Mouse (Mus musculus): ENCODE results near the gene Gm39566. TPM values are rescaled to one million over a fixed set of nuclear protein-coding genes. Genes with fewer than 3 reads are reported as not detected.

The Gm39566 gene
- polyA plus RNA-seq, 1 experiment from 2014 or later, result not detected

GRCm38 (mm10) chr11:69828832-69829231 lies 13.7 kb upstream of the Gm39566 start:
- no peak overlapping the region for H3K27ac ChIP-seq
- WGBS, result 63% methylated on average over 5 of the region's 5 CpGs
- no peaks in the 10 kb centered on the region for H3K27me3 ChIP-seq (replicated peaks)
- peaks cover 31% of the 10 kb centered on the region for H3K36me3 ChIP-seq (replicated peaks)
- no peak for ATAC-seq (replicated peaks)
- no peak overlapping the region for H3K9ac ChIP-seq
- H3K9me3 ChIP-seq, result no peaks in the 10 kb centered on the region
- H3K4me3 ChIP-seq, result no peak overlapping the region
- peaks cover 16% of the 10 kb centered on the region for H3K4me1 ChIP-seq
- H3K4me2 ChIP-seq, result no peak overlapping the region

DNA sequence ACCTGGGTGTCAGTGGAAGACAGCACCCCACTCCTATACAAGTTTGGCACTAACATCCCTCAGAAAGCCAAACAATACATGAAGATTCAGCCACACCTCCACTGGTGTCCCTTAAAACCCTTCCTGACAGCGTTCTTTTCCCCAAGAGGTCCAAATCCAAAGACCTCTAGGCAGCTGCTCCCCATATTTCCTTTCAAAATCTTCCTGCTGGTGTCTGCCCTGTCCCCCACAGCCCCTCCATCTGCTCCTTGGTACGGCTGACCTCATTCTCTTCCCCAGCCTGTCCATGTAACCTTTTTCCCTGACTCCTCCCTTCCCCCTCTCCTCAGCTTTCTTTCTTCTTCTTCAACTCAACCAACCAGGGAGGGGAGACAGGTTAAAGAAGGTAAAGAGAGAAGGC lies 8.4 kb upstream of the Gm39566 start:
- no peaks in the 10 kb centered on the region for H3K4me1 ChIP-seq
- no peaks in the 10 kb centered on the region for H3K9me3 ChIP-seq
- H3K36me3 ChIP-seq (replicated peaks), result peaks cover 28% of the 10 kb centered on the region
- no peak overlapping the region for H3K9ac ChIP-seq
- no peak for ATAC-seq (replicated peaks)
- 70% methylated on average over 2 of the region's 2 CpGs for WGBS
- no peaks in the 10 kb centered on the region for H3K27me3 ChIP-seq (replicated peaks)
- H3K27ac ChIP-seq, result no peak overlapping the region
- no peak overlapping the region for H3K4me2 ChIP-seq
- no peak overlapping the region for H3K4me3 ChIP-seq

GRCm38 (mm10) chr11:69822080-69822479 lies 7.0 kb upstream of the Gm39566 start, which contains the start of gene Spem1:
Spem1 (minus strand) TSS chr11:69822180.
- H3K27ac ChIP-seq, result no peak within 1 kb of the TSS
- peaks cover 15% of the 10 kb centered on the region; the same call in 1 of the 2 replicates for H3K36me3 ChIP-seq (replicated peaks)
- H3K9me3 ChIP-seq, result no peaks in the 10 kb centered on the region
- H3K4me3 ChIP-seq, result no peak within 1 kb of the TSS
- ATAC-seq (replicated peaks), result no peak
- H3K4me2 ChIP-seq, result no peak within 1 kb of the TSS
- H3K9ac ChIP-seq, result no peak within 1 kb of the TSS
- no peaks in the 10 kb centered on the region for H3K4me1 ChIP-seq
- no peaks in the 10 kb centered on the region for H3K27me3 ChIP-seq (replicated peaks)
- WGBS, result 91% methylated on average over 3 of the region's 3 CpGs

- Histone ChIP-seq H3K4me3 (no peak overlapping the region), H3K4me1 (no peaks in the 10 kb centered on the region)
- ATAC-seq (replicated peaks), result no peak
Observed at GRCm38 (mm10) chr11:69818871-69819270, 3.8 kb upstream of the Gm39566 start.

GRCm38 (mm10) chr11:69818365-69818764 lies 3.3 kb upstream of the Gm39566 start, which contains the start of gene Spem2:
Spem2 (minus strand) TSS chr11:69818465.
- no peak for ATAC-seq (replicated peaks)
- WGBS, result 86% methylated on average over 2 of the region's 2 CpGs
- H3K9me3 ChIP-seq, result no peaks in the 10 kb centered on the region
- no peaks in the 10 kb centered on the region for H3K27me3 ChIP-seq (replicated peaks)
- H3K4me2 ChIP-seq, result no peak within 1 kb of the TSS
- no peak within 1 kb of the TSS for H3K27ac ChIP-seq
- H3K9ac ChIP-seq, result no peak within 1 kb of the TSS
- H3K4me3 ChIP-seq, result no peak within 1 kb of the TSS
- no peaks in the 10 kb centered on the region for H3K4me1 ChIP-seq
- H3K36me3 ChIP-seq (replicated peaks), result no peaks in the 10 kb centered on the region

More at GRCm38 (mm10) chr11:69818871-69819270, 3.8 kb upstream of the Gm39566 start:
- H3K36me3 ChIP-seq (replicated peaks), result 0 out of 2 replicates have a peak, but pooled peaks cover under 1% of the 10 kb centered on the region
- H3K9ac ChIP-seq, result no peak overlapping the region
- H3K27ac ChIP-seq, result no peak overlapping the region
- H3K27me3 ChIP-seq (replicated peaks), result no peaks in the 10 kb centered on the region
- H3K9me3 ChIP-seq, result no peaks in the 10 kb centered on the region
- WGBS, result 88% methylated on average over 8 of the region's 8 CpGs
- H3K4me2 ChIP-seq, result no peak overlapping the region

DNA sequence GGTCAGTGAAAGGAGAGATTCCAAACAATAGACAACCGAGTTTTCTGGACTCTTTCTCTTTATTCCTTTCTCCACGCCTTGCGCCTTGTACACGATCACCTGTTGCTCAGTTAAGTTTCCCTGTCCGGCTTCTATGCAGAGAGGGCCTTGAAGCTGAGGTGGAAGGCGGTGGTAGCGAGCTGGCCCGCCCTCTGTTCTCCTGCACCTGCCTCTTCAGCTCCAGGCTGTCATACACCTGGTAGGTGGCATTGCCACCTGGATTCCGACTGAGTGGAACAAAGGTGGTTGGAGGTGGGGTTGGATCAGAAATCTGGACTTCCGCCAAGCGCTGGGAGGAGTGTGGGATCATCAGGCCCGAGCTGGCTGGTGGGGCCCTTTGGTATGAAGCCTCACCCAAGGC lies 1.4 kb upstream of the Gm39566 start:
- no peak for ATAC-seq (replicated peaks)

GRCm38 (mm10) chr11:69810280-69810679 lies 4.8 kb downstream of the Gm39566 start:
- Histone ChIP-seq H3K36me3 (replicated peaks) (no peaks in the 10 kb centered on the region), H3K9me3 (no peaks in the 10 kb centered on the region), H3K27ac (no peak overlapping the region), H3K4me3 (no peak overlapping the region), H3K9ac (no peak overlapping the region), H3K27me3 (replicated peaks) (peaks cover 14% of the 10 kb centered on the region), H3K4me2 (no peak overlapping the region), H3K4me1 (0 out of 2 replicates have a peak, but pooled peaks cover under 1% of the 10 kb centered on the region)
- ATAC-seq (replicated peaks), result no peak

More for the DNA sequence above, 1.4 kb upstream of the Gm39566 start:
- Histone ChIP-seq H3K27me3 (replicated peaks) (no peaks in the 10 kb centered on the region), H3K4me2 (no peak overlapping the region), H3K4me1 (no peaks in the 10 kb centered on the region), H3K4me3 (no peak overlapping the region), H3K36me3 (replicated peaks) (no peaks in the 10 kb centered on the region), H3K9ac (no peak overlapping the region), H3K27ac (no peak overlapping the region), H3K9me3 (no peaks in the 10 kb centered on the region)
- 89% methylated on average over 12 of the region's 12 CpGs for WGBS

DNA sequence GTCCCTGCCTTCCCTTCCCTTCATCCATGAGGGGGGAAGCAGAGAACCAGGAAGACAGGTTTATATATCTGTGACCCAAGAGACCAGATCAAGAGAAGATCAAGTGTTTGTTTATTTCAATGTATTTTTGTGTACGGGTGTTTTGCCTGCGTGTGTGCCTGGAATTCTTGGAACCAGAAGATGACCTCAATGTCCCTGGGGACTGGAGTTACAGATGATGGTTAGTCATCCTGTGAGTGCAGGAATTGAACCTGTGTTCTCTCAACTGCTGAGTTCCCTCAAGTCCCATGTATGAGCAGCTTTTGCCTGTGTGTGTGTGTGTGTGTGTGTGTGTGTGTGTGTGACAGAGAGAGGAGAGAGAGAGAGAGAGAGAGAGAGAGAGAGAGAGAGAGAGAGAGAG lies 7.5 kb downstream of the Gm39566 start:
- Histone ChIP-seq H3K27me3 (replicated peaks) (peaks cover 23% of the 10 kb centered on the region), H3K4me1 (peaks cover 27% of the 10 kb centered on the region), H3K4me2 (no peak overlapping the region), H3K36me3 (replicated peaks) (no peaks in the 10 kb centered on the region), H3K9ac (no peak overlapping the region), H3K4me3 (no peak overlapping the region), H3K27ac (no peak overlapping the region), H3K9me3 (no peaks in the 10 kb centered on the region)
- WGBS, result 84% methylated on average over 2 of the region's 2 CpGs
- no peak for ATAC-seq (replicated peaks)

- Histone ChIP-seq H3K27ac (no peak overlapping the region), H3K9me3 (no peaks in the 10 kb centered on the region), H3K4me2 (no peak overlapping the region), H3K36me3 (replicated peaks) (no peaks in the 10 kb centered on the region), H3K4me3 (no peak overlapping the region), H3K27me3 (replicated peaks) (peaks cover 23% of the 10 kb centered on the region), H3K4me1 (peaks cover 40% of the 10 kb centered on the region), H3K9ac (no peak overlapping the region)
- WGBS, result 83% methylated on average over 4 of the region's 4 CpGs
- no peak for ATAC-seq (replicated peaks)
Observed at GRCm38 (mm10) chr11:69806378-69806777, 8.7 kb downstream of the Gm39566 start.

DNA sequence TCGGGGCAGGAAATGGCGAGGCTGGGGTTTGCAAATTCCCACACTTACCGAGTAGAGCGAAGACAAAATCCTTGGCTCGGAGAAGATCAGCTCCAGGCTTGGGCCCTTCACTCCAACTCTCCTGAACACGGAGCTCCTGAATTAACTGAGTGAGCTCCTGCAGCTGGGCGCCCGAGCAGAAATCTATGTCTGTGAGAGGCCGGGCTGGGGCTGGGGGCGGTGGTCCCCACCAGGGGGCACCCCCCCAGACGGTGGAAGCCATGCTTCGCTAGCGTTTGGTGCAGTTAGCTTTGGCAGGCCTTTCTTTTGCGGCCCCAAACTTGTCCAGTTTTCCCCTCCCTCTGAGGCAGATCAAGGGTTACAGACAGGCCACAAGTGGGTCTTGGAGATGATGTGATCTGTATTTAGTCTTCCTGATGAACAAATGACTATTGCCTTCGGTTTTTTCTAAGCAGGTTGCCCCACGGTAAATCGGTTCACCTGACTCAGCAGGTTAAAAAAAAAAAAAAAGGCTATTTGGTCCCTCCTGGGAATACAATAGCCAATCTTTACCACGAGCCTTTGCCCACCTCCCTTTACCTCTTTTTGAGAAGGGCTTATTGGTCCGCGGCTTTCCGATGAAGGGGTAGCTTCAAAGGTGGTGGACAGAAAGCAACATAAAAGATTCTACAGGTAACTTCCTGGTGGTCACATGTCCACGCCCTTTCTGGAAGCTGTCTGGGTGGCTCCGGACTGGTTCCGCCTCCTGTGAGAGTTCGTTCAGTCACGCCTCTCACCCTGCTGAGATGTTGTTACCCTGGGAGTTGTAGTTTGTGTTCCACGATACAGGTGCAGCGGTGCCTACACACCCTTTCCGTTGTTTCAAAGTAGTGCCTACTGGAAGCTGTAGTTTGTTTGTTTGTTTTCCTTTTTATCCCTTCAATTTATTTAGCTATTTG lies 9.9 kb downstream of the Gm39566 start, which contains the start of gene Tmem102:
Gene Tmem102, minus strand, starts transcription at position 653 of the 938 bp plus-strand sequence.
- peaks cover 23% of the 10 kb centered on the region for H3K27me3 ChIP-seq (replicated peaks)

GRCm38 (mm10) chr11:69804652-69804940 lies 10.5 kb downstream of the Gm39566 start:
- Histone ChIP-seq H3K4me3 (peak overlapping the region; percentile 74; the same call in 1 of the 2 replicates), H3K4me1 (peaks cover 53% of the 10 kb centered on the region), H3K9me3 (no peaks in the 10 kb centered on the region), H3K4me2 (peak overlapping the region; percentile 86), H3K9ac (no peak overlapping the region), H3K36me3 (replicated peaks) (no peaks in the 10 kb centered on the region), H3K27me3 (replicated peaks) (peaks cover 23% of the 10 kb centered on the region), H3K27ac (no peak overlapping the region)
- 8% methylated on average over 12 of the region's 12 CpGs for WGBS
- ATAC-seq (replicated peaks), result no peak

More for the DNA sequence above, 9.9 kb downstream of the Gm39566 start, which contains the start of gene Tmem102:
- no peak for ATAC-seq (replicated peaks)
- no peaks in the 10 kb centered on the region for H3K9me3 ChIP-seq
- no peak within 1 kb of the TSS for H3K9ac ChIP-seq
- peak within 1 kb of the TSS; percentile 86 for H3K4me2 ChIP-seq
- H3K4me3 ChIP-seq, result peak within 1 kb of the TSS; percentile 74; the same call in 1 of the 2 replicates
- no peak within 1 kb of the TSS for H3K27ac ChIP-seq
- WGBS, result 6% methylated on average over 29 of the region's 29 CpGs
- peaks cover 47% of the 10 kb centered on the region for H3K4me1 ChIP-seq
- H3K36me3 ChIP-seq (replicated peaks), result no peaks in the 10 kb centered on the region

DNA sequence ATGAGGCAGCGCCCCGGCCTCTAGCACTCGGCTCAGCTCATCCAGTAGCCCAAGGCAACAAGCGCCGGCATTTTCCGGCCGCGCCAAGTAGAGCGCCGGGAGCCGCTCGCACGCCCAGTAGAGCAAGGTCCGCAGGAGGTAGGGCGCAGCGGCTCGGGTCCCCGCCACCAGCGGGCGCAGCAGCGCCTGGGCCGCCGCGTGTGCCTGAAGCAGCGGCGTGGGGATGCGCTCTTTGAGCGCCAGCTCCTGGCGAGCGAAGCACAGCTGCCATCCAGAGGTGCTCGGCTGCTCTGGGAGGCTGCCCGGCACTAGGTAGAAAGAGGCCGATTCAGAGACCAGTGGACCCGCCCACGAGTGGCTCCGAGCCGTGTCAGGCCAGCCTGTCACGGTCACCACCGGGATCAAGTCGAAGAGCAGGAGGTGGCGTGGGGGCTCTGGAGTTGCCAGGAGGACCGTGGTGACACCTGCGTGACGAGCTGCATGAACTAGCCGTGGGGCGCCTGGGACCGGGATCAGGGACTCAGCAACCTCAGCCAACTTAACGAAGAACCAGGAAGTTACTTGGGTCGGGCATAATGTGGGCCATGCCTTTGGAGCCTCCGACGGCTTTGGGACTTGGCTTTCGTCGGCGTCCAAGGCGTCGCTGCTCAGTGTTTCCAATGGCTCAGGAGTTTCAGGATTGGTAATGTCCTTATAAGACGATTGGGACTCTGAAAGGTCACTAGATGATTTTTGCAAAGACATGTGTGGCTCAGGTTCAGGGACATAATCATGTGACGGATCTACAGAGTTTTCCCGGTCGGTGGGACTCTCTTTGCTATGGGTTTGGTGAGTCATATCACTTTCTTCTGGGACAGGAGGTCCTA lies 11.1 kb downstream of the Gm39566 start:
- peak; percentile 32 for ATAC-seq (replicated peaks)

More for the DNA sequence above, 11.1 kb downstream of the Gm39566 start:
- 2% methylated on average over 60 of the region's 60 CpGs for WGBS
- Histone ChIP-seq H3K4me1 (peaks cover 59% of the 10 kb centered on the region), H3K4me3 (peak overlapping the region; percentile 74), H3K9ac (peak overlapping the region; percentile 66), H3K27me3 (replicated peaks) (peaks cover 23% of the 10 kb centered on the region), H3K9me3 (no peaks in the 10 kb centered on the region), H3K36me3 (replicated peaks) (no peaks in the 10 kb centered on the region), H3K4me2 (peak overlapping the region; percentile 86), H3K27ac (peak overlapping the region; percentile 76)

Data from midbrain, embryonic 15.5 days (tissue).